ENCODE assay signal across 29 mouse cellular contexts in genomic region chr3:88350732-88351131, GRCm38 (mm10). TPM values are rescaled to one million over a fixed set of nuclear protein-coding genes. Genes with fewer than 3 reads are reported as not detected.
"Had no signal": no experiment of that assay in that cellular context is flagged by ENCODE, and none has a peak within 500 bp of the region (broad histone marks: within the 10 kb centered on the region; RNA-seq: fewer than 3 reads in every experiment).

No protein-coding gene starts in this region.

- H3K4me2 ChIP-seq: embryonic facial prominence, embryonic 12.5 days; embryonic facial prominence, embryonic 13.5 days; embryonic facial prominence, embryonic 15.5 days; forebrain, embryonic 12.5 days; forebrain, embryonic 13.5 days; forebrain, embryonic 15.5 days had no signal

- H3K4me1 ChIP-seq: embryonic facial prominence, embryonic 10.5 days; embryonic facial prominence, embryonic 12.5 days; embryonic facial prominence, embryonic 13.5 days; embryonic facial prominence, embryonic 15.5 days; forebrain, embryonic 10.5 days; forebrain, embryonic 12.5 days; forebrain, embryonic 13.5 days; forebrain, embryonic 15.5 days had no signal

- H3K27ac ChIP-seq: embryonic facial prominence, embryonic 10.5 days; embryonic facial prominence, embryonic 12.5 days; embryonic facial prominence, embryonic 13.5 days; embryonic facial prominence, embryonic 15.5 days; forebrain, embryonic 10.5 days; forebrain, embryonic 12.5 days; forebrain, embryonic 13.5 days; forebrain, embryonic 15.5 days; gastrocnemius, adult 2 months; heart, adult 2 months had no signal

- H3K9me3 ChIP-seq: embryonic facial prominence, embryonic 10.5 days; embryonic facial prominence, embryonic 12.5 days; embryonic facial prominence, embryonic 13.5 days; embryonic facial prominence, embryonic 15.5 days; forebrain, embryonic 10.5 days; forebrain, embryonic 12.5 days; forebrain, embryonic 13.5 days; forebrain, embryonic 15.5 days had no signal

- H3K9ac ChIP-seq: embryonic facial prominence, embryonic 12.5 days; embryonic facial prominence, embryonic 13.5 days; embryonic facial prominence, embryonic 15.5 days; forebrain, embryonic 12.5 days; forebrain, embryonic 13.5 days; forebrain, embryonic 15.5 days; forebrain, postnatal 0 days had no signal

- H3K27me3 ChIP-seq: embryonic facial prominence, embryonic 12.5 days; embryonic facial prominence, embryonic 13.5 days; embryonic facial prominence, embryonic 15.5 days; forebrain, embryonic 12.5 days; forebrain, embryonic 13.5 days; forebrain, embryonic 15.5 days had no signal

- DNase-seq: cerebellum, adult 2 months; cerebellum, adult 8-10 months; cerebellum, adult 9-10 months; cerebellum, adult 9-11 months; cerebellum, postnatal 10 days; cerebellum, postnatal 14 days; cerebellum, postnatal 36 days; embryo, embryonic 11 days; forebrain, postnatal 0 days; gastrocnemius, adult 2 months; gastrocnemius, postnatal 10 days; gastrocnemius, postnatal 14 days; gastrocnemius, postnatal 25 days; gastrocnemius, postnatal 36 days; heart, adult 11 months; heart, adult 18-20 months; heart, adult 2 months had no signal

- H3K4me3 ChIP-seq: embryonic facial prominence, embryonic 10.5 days; embryonic facial prominence, embryonic 12.5 days; embryonic facial prominence, embryonic 13.5 days; embryonic facial prominence, embryonic 15.5 days; erythroblast, embryonic 14.5 days; forebrain, embryonic 10.5 days; forebrain, embryonic 12.5 days; forebrain, embryonic 13.5 days; forebrain, embryonic 15.5 days; gastrocnemius, adult 2 months; heart, adult 2 months had no signal

- ATAC-seq: forebrain, embryonic 13.5 days; forebrain, embryonic 14.5 days; forebrain, embryonic 15.5 days; forebrain, embryonic 16.5 days; forebrain, postnatal 0 days had no signal

RNA-seq across cellular contexts. Expression of gene Bglap3, which starts 21.8 kb away (rescaled TPM):
- polyA plus RNA-seq: erythroblast, embryonic 14.5 days; forebrain, embryonic 11.5 days; forebrain, embryonic 13.5 days; forebrain, embryonic 14.5 days; forebrain, embryonic 15.5 days; forebrain, embryonic 16.5 days; forebrain, postnatal 0 days; heart, adult 2 months had no signal
